Mouse (Mus musculus) erythroblast, embryonic 14.5 days (primary cell): ENCODE results near the gene Itih5.

Source experiments
- GATA1 ChIP-seq: IDR thresholded peaks from 2 replicates; pipeline ENCODE4 v1.6.1; 2012; ENCODE audit warnings: low read length, inconsistent platforms, mixed read lengths
- TAL1 ChIP-seq: IDR thresholded peaks from 3 replicates; pipeline ENCODE4 v1.6.1; 2012; ENCODE audit warnings: low read length, inconsistent platforms, mixed read lengths

GRCm38 (mm10) chr2:10304911-10305310 is 151.5 kb downstream of the Itih5 start:
- no peak for TF ChIP-seq GATA1
- no peak for TF ChIP-seq TAL1
